Mouse (Mus musculus) MN1 (cell line): ENCODE data around the gene 4931440F15Rik.

Experiments used
- DNase-seq: peaks from one replicate; pipeline ENCODE4 v3.0.0-alpha.2; 2016; ENCODE audit warnings: low spot score

The 4931440F15Rik gene

GRCm38 (mm10) chr11:29801432-29802427 lies 23.7 kb downstream of the 4931440F15Rik start:
- DNase-seq = no peak

- no peak for DNase-seq
Measured at GRCm38 (mm10) chr11:29799839-29800238, 25.6 kb downstream of the 4931440F15Rik start.

GRCm38 (mm10) chr11:29795106-29795505 lies 30.4 kb downstream of the 4931440F15Rik start:
- DNase-seq = no peak

- no peak for DNase-seq
Measured at GRCm38 (mm10) chr11:29794475-29794874, 31.0 kb downstream of the 4931440F15Rik start.

- DNase-seq = no peak
Measured at GRCm38 (mm10) chr11:29790796-29791195, 34.7 kb downstream of the 4931440F15Rik start.

- DNase-seq = peak; percentile 43
Measured at GRCm38 (mm10) chr11:29788921-29789638, 36.4 kb downstream of the 4931440F15Rik start.

GRCm38 (mm10) chr11:29788499-29788898 lies 37.0 kb downstream of the 4931440F15Rik start:
- DNase-seq = no peak

- DNase-seq = peak; percentile 25
Measured at GRCm38 (mm10) chr11:29787473-29787872, 38.0 kb downstream of the 4931440F15Rik start.

- no peak for DNase-seq
Measured at GRCm38 (mm10) chr11:29786583-29787219, 38.8 kb downstream of the 4931440F15Rik start.

GRCm38 (mm10) chr11:29779409-29780026 lies 46.0 kb downstream of the 4931440F15Rik start:
- DNase-seq = no peak

GRCm38 (mm10) chr11:29778936-29779335 lies 46.5 kb downstream of the 4931440F15Rik start:
- no peak for DNase-seq

- DNase-seq = peak; percentile 32
Measured at GRCm38 (mm10) chr11:29777964-29778363, 47.5 kb downstream of the 4931440F15Rik start.

- DNase-seq = no peak
Measured at GRCm38 (mm10) chr11:29774760-29775159, 50.7 kb downstream of the 4931440F15Rik start.

- DNase-seq = peak; percentile 43
Measured at GRCm38 (mm10) chr11:29774296-29774695, 51.2 kb downstream of the 4931440F15Rik start.
